Mouse (Mus musculus) T-cell, adult 2 months (primary cell): ENCODE measurements around the gene Nrn1l.

Experiments
- DNase-seq: peaks from one replicate; pipeline ENCODE4 v3.0.0; 2022; ENCODE audit warnings: low spot score

Nrn1l gene

GRCm38 (mm10) chr8:105893339-105893738 lies at the start of gene Nrn1l:
Nrn1l (plus strand) TSS chr8:105893567.
- no peak for DNase-seq

GRCm38 (mm10) chr8:105846678-105847077 lies 46.7 kb upstream of the Nrn1l start:
- DNase-seq = no peak

- DNase-seq = no peak
Observed at GRCm38 (mm10) chr8:105850014-105850413, 43.4 kb upstream of the Nrn1l start.

- DNase-seq = no peak
Observed at GRCm38 (mm10) chr8:105850611-105851010, 42.8 kb upstream of the Nrn1l start.

- peak; percentile 90 for DNase-seq
Observed at GRCm38 (mm10) chr8:105851651-105852143, 41.7 kb upstream of the Nrn1l start.

GRCm38 (mm10) chr8:105852146-105852729 lies 41.1 kb upstream of the Nrn1l start:
- no peak for DNase-seq

GRCm38 (mm10) chr8:105853178-105853577 lies 40.2 kb upstream of the Nrn1l start, which contains the start of gene Cenpt:
Cenpt (minus strand) TSS chr8:105853278.
- DNase-seq = no peak

- DNase-seq = no peak
Observed at GRCm38 (mm10) chr8:105854303-105854702, 39.1 kb upstream of the Nrn1l start.

GRCm38 (mm10) chr8:105854715-105855216 lies 38.6 kb upstream of the Nrn1l start, which contains the start of gene Thap11:
Thap11 (plus strand) TSS chr8:105855132.
- peak; percentile 90 for DNase-seq

GRCm38 (mm10) chr8:105855248-105856167 lies 37.9 kb upstream of the Nrn1l start:
- DNase-seq = peak; percentile 25

- DNase-seq = no peak
Observed at GRCm38 (mm10) chr8:105856168-105856835, 37.1 kb upstream of the Nrn1l start.

GRCm38 (mm10) chr8:105858495-105858894 lies 34.9 kb upstream of the Nrn1l start:
- no peak for DNase-seq

- DNase-seq = no peak
Observed at GRCm38 (mm10) chr8:105859314-105859713, 34.1 kb upstream of the Nrn1l start.

- peak; percentile 92 for DNase-seq
Observed at GRCm38 (mm10) chr8:105860143-105860981, 33.0 kb upstream of the Nrn1l start, which contains the start of gene Nutf2. Nutf2 (plus strand) TSS chr8:105860580.

GRCm38 (mm10) chr8:105861951-105862350 lies 31.4 kb upstream of the Nrn1l start:
- DNase-seq = no peak

- DNase-seq = no peak
Observed at GRCm38 (mm10) chr8:105866364-105867029, 26.9 kb upstream of the Nrn1l start.

- no peak for DNase-seq
Observed at GRCm38 (mm10) chr8:105874301-105874700, 19.1 kb upstream of the Nrn1l start.

GRCm38 (mm10) chr8:105880754-105881520 lies 12.4 kb upstream of the Nrn1l start, which contains the start of gene Edc4:
Edc4 (plus strand) TSS chr8:105880881.
- peak; percentile 84 for DNase-seq

- no peak for DNase-seq
Observed at GRCm38 (mm10) chr8:105889756-105890465, 3.5 kb upstream of the Nrn1l start.
